Mouse (Mus musculus) small intestine, adult 2 months (tissue): Measurements from ENCODE around the gene Sox6.

ENCODE experiments used
- CTCF ChIP-seq: fragments of 200-500 bp; IDR thresholded peaks from 2 replicates; pipeline ENCODE4 v1.5.1; 2012; ENCODE audit warnings: low read depth, mild to moderate bottlenecking, control low read depth, inconsistent platforms, low read length, moderate library complexity, mixed read lengths; ENCODE audit not compliant: insufficient replicate concordance, insufficient read length; ENCODE audit errors: extremely low read depth
- POLR2A ChIP-seq: fragments of 200-500 bp; IDR thresholded peaks from 2 replicates; pipeline ENCODE4 v1.6.1; 2012; ENCODE audit warnings: low read depth, mild to moderate bottlenecking, control low read depth, inconsistent platforms, low read length, moderate library complexity

GRCm38 (mm10) chr7:115766316-115766715 lies 272.3 kb downstream of the Sox6 start:
- TF ChIP-seq POLR2A (no peak), CTCF (no peak)
